Mouse (Mus musculus): Measurements from ENCODE around the gene Kirrel3.

Gene Kirrel3

GRCm38 (mm10) chr9:34689375-34689774 is 203.7 kb downstream of the Kirrel3 start:
- DNase-seq (ENCODE audit: low spot score): no peak

GRCm38 (mm10) chr9:34695646-34696045 is 210.0 kb downstream of the Kirrel3 start:
- DNase-seq (ENCODE audit: low spot score): no peak

- DNase-seq (ENCODE audit: low spot score): no peak
Observed at GRCm38 (mm10) chr9:34703547-34704300, 218.0 kb downstream of the Kirrel3 start.

GRCm38 (mm10) chr9:34704357-34704756 is 218.7 kb downstream of the Kirrel3 start:
- DNase-seq (ENCODE audit: low spot score): no peak

- no peak for DNase-seq (ENCODE audit: low spot score)
Observed at GRCm38 (mm10) chr9:34706350-34706873, 220.7 kb downstream of the Kirrel3 start.

- no peak for DNase-seq (ENCODE audit: low spot score)
Observed at GRCm38 (mm10) chr9:34708691-34709090, 223.0 kb downstream of the Kirrel3 start.

- DNase-seq (ENCODE audit: low spot score): no peak
Observed at GRCm38 (mm10) chr9:34711996-34712395, 226.3 kb downstream of the Kirrel3 start.

- no peak for DNase-seq (ENCODE audit: low spot score)
Observed at GRCm38 (mm10) chr9:34712996-34713395, 227.3 kb downstream of the Kirrel3 start.

- no peak for DNase-seq (ENCODE audit: low spot score)
Observed at GRCm38 (mm10) chr9:34713462-34713926, 227.8 kb downstream of the Kirrel3 start.

- DNase-seq (ENCODE audit: low spot score): no peak
Observed at GRCm38 (mm10) chr9:34714996-34715619, 229.4 kb downstream of the Kirrel3 start.

GRCm38 (mm10) chr9:34716476-34716875 is 230.8 kb downstream of the Kirrel3 start:
- DNase-seq (ENCODE audit: low spot score): no peak

GRCm38 (mm10) chr9:34721478-34722197 is 235.9 kb downstream of the Kirrel3 start:
- no peak for DNase-seq (ENCODE audit: low spot score)

- no peak for DNase-seq (ENCODE audit: low spot score)
Observed at GRCm38 (mm10) chr9:34722198-34722550, 236.5 kb downstream of the Kirrel3 start.

GRCm38 (mm10) chr9:34732507-34732906 is 246.8 kb downstream of the Kirrel3 start:
- DNase-seq (ENCODE audit: low spot score): no peak

GRCm38 (mm10) chr9:34733579-34733978 is 247.9 kb downstream of the Kirrel3 start:
- no peak for DNase-seq (ENCODE audit: low spot score)

- DNase-seq (ENCODE audit: low spot score): no peak
Observed at GRCm38 (mm10) chr9:34734991-34735390, 249.3 kb downstream of the Kirrel3 start.

- no peak for DNase-seq (ENCODE audit: low spot score)
Observed at GRCm38 (mm10) chr9:34739431-34739830, 253.7 kb downstream of the Kirrel3 start.

GRCm38 (mm10) chr9:34740814-34741213 is 255.1 kb downstream of the Kirrel3 start:
- no peak for DNase-seq (ENCODE audit: low spot score)

GRCm38 (mm10) chr9:34748003-34748402 is 262.3 kb downstream of the Kirrel3 start:
- no peak for DNase-seq (ENCODE audit: low spot score)

- DNase-seq (ENCODE audit: low spot score): no peak
Observed at GRCm38 (mm10) chr9:34749161-34749560, 263.5 kb downstream of the Kirrel3 start.

- no peak for DNase-seq (ENCODE audit: low spot score)
Observed at GRCm38 (mm10) chr9:34749877-34750276, 264.2 kb downstream of the Kirrel3 start.

GRCm38 (mm10) chr9:34750887-34751286 is 265.2 kb downstream of the Kirrel3 start:
- DNase-seq (ENCODE audit: low spot score): no peak
